Mouse (Mus musculus) liver, embryonic 13.5 days (tissue): ENCODE data around the gene Gm29427. TPM values are rescaled to one million over a fixed set of nuclear protein-coding genes. Genes with fewer than 3 reads are reported as not detected.

Experiments used
- ATAC-seq: fragments of 200-750 bp; cut with Nextera tagmentation; 2 replicates; pipeline ENCODE4 v1.8.0; 2017; ENCODE audit warnings: low read depth, mild to moderate bottlenecking, moderate number of reproducible peaks, moderate library complexity
- DNase-seq: peaks from one replicate; pipeline ENCODE4 v3.0.0; 2022
- H3K27ac ChIP-seq: fragments of 300-500 bp; sonication (generic); 2 replicates; pipeline ENCODE4 v1.5.1; 2015; ENCODE audit warnings: moderate library complexity, mild to moderate bottlenecking, inconsistent platforms
- H3K27me3 ChIP-seq: fragments of 300-500 bp; sonication (generic); 2 replicates; pipeline ENCODE4 v1.6.1; 2015; ENCODE audit warnings: mild to moderate bottlenecking, inconsistent platforms
- H3K36me3 ChIP-seq: fragments of 300-500 bp; sonication (generic); 2 replicates; pipeline ENCODE4 v1.6.1; 2015; ENCODE audit warnings: mild to moderate bottlenecking, inconsistent platforms
- H3K4me1 ChIP-seq: fragments of 300-500 bp; sonication (generic); replicated peaks from 2 replicates; pipeline ENCODE4 v1.6.1; 2015; ENCODE audit warnings: inconsistent platforms
- H3K4me2 ChIP-seq: fragments of 300-500 bp; sonication (generic); 2 replicates; pipeline ENCODE4 v1.6.1; 2015; ENCODE audit warnings: inconsistent platforms, mild to moderate bottlenecking, moderate library complexity
- H3K4me3 ChIP-seq: fragments of 300-500 bp; sonication (generic); replicated peaks from 2 replicates; pipeline ENCODE4 v1.5.1; 2015; ENCODE audit warnings: mild to moderate bottlenecking, inconsistent platforms
- H3K9ac ChIP-seq: fragments of 300-500 bp; sonication (generic); 2 replicates; pipeline ENCODE4 v1.6.1; 2015; ENCODE audit warnings: mild to moderate bottlenecking, inconsistent platforms
- H3K9me3 ChIP-seq: fragments of 300-500 bp; sonication (generic); replicated peaks from 2 replicates; pipeline ENCODE4 v1.6.1; 2016; ENCODE audit warnings: inconsistent platforms
- WGBS: fragments of 180-500 bp; shearing (Covaris S2); methylation state at CpG from one replicate; pipeline ENCODE4 v1.1.7; 2015; ENCODE audit not compliant: insufficient replicate concordance; 5-methylcytosine and 5-hydroxymethylcytosine counted together
- polyA plus RNA-seq: library from polyadenylated mRNA; unstranded; fragments of >200 nt; fragmentation: Nextera tagmentation; extraction: Ambion mirVana; gene quantifications from 2 replicates; pipeline ENCODE4 v1.2.1, GENCODE M21; 2015

The Gm29427 gene
- polyA plus RNA-seq, 1 experiment from 2014 or later: not detected

DNA sequence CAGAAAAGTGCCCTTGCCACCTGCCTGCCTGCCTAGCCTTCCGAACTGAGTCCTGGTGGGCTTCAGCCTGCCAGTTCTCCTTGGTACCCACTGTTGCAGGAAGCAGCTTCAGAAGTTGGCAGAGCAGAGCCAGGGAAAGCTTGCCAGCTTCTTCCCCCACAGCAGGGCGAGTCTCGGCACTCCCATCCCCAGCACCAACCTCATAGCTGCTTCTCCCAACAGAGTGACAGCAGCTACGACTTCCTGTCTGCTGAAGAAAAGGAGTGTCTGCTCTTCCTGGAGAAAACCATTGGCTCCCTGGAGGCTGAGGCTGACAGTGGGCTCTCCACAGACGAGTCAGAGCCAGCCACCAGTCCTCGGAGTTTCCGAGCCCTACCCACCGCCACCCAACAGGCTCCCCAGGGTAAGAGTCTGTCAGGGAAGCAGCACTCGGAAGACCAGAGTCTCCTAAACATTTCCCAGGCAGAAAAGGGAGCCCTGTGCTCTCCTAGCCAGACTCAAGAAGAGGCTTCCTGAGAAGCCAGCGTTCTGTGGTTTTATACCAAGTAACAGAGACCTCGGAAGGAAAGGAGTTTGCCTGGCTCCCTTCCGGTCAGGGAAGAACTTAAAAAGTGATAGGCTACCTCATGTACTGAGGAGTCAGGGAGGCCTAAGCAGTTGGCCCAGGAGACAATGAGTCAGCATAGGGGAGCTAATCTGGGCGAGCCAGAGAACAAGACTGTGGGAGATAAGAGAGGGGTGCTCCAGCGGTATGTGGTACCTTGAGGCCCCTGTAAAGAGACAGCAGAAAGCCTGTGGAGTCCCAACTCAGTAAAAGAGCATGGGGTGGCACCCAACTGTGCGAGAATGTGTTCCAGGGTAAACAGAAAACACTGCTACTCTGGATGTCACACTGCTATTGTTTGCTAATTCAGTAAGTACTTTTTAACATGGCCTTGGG is 25.5 kb upstream of the Gm29427 start:
- peak; percentile 92 for DNase-seq
- Histone ChIP-seq H3K9ac (peak overlapping the region; percentile 87), H3K27me3 (no peaks in the 10 kb centered on the region), H3K4me1 (peaks cover 97% of the 10 kb centered on the region), H3K9me3 (no peaks in the 10 kb centered on the region), H3K4me3 (peak overlapping the region; percentile 61), H3K27ac (peak overlapping the region; percentile 98), H3K4me2 (peak overlapping the region; percentile 80), H3K36me3 (peaks cover 21% of the 10 kb centered on the region)
- peak; percentile 94 for ATAC-seq
- WGBS: 11% methylated on average over 15 of the region's 15 CpGs

DNA sequence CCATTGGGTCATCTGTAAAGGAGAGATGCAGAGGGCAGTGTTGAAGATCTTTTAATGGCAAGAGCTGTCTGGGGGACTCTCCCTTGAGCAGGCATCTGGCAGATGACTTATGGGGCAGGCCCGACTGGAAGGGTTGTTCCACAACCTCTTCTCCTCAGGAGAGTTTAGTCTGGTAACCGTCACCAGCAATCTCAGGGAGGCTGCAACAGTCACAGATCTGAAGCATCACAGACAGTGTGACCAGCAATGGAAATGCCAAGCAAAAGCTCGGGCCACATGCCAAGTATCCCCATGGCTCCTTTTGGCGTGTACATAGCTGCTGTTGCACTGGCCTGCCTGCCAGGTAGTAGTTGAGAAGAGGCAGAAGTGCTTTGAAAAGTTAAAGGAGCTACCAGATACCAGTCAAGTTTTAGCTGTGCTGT is 24.6 kb upstream of the Gm29427 start:
- WGBS: 36% methylated on average over 4 of the region's 4 CpGs
- Histone ChIP-seq H3K9ac (peak overlapping the region; percentile 87), H3K9me3 (no peaks in the 10 kb centered on the region), H3K4me2 (peak overlapping the region; percentile 80), H3K27me3 (no peaks in the 10 kb centered on the region), H3K27ac (peak overlapping the region; percentile 98), H3K36me3 (peaks cover 21% of the 10 kb centered on the region), H3K4me1 (peaks cover 97% of the 10 kb centered on the region), H3K4me3 (peak overlapping the region; percentile 61)
- DNase-seq: no peak
- ATAC-seq: no peak

DNA sequence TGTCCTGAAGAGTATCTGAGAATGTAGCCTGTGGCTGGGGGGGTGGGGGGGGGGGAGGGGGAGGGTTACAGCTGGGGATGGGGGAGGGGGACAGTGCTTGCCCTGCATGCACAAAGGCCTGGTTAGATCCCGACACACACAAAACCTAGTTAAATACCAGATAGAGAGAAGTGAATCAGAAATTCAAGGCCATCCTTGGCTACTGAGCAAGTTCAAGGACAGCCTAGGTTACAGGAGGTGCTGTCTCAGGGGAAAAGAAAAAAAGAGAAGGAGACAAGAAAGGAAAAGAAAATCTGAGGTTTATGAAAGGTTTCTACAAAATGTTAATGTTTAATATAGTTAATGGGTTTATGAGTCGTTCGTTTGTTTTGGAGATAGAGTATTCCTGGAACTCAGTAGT is 24.0 kb upstream of the Gm29427 start:
- 16% methylated on average over 3 of the region's 3 CpGs for WGBS

GRCm38 (mm10) chr1:130738551-130739106 is 23.0 kb upstream of the Gm29427 start:
- Histone ChIP-seq H3K9ac (peak overlapping the region; percentile 87), H3K27me3 (no peaks in the 10 kb centered on the region), H3K36me3 (peaks cover 19% of the 10 kb centered on the region), H3K27ac (peak overlapping the region; percentile 98), H3K4me3 (peak overlapping the region; percentile 61), H3K9me3 (no peaks in the 10 kb centered on the region), H3K4me2 (peak overlapping the region; percentile 80), H3K4me1 (peaks cover 97% of the 10 kb centered on the region)
- ATAC-seq (no peak), DNase-seq (no peak)
- WGBS: 64% methylated on average over 3 of the region's 3 CpGs

More for the DNA sequence above, 24.0 kb upstream of the Gm29427 start:
- Histone ChIP-seq H3K9me3 (no peaks in the 10 kb centered on the region), H3K27ac (peak overlapping the region; percentile 98), H3K36me3 (peaks cover 21% of the 10 kb centered on the region), H3K27me3 (no peaks in the 10 kb centered on the region), H3K9ac (peak overlapping the region; percentile 87), H3K4me1 (peaks cover 97% of the 10 kb centered on the region), H3K4me2 (peak overlapping the region; percentile 80), H3K4me3 (peak overlapping the region; percentile 61)
- DNase-seq (no peak), ATAC-seq (no peak)

GRCm38 (mm10) chr1:130737916-130738315 is 22.3 kb upstream of the Gm29427 start:
- WGBS: 95% methylated on average over 7 of the region's 7 CpGs

DNA sequence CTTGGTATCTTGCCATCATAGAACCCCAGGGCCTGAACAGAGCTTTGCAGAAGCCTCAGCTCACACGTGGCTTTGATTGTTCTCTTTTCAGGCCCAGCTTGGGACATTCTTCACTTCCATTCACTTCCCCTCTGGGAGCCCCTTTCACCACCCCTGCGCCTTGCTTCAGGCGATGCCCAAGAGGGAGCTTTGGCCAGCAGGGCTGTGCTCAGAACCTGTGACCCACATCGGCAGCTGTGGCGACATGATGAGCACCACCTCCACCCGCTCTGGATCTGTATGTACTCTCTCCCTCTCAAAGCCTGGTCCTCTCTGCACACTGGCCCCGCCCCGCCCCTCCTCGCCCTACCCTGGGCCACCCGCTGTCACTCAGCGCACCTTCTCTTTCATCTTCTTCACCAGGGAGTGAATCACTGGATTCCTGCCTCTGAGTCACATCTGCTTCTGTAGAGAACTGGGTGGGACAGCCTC is 21.8 kb upstream of the Gm29427 start:
- 53% methylated on average over 11 of the region's 11 CpGs for WGBS

More at GRCm38 (mm10) chr1:130737916-130738315, 22.3 kb upstream of the Gm29427 start:
- ATAC-seq (no peak), DNase-seq (no peak)
- Histone ChIP-seq H3K27me3 (no peaks in the 10 kb centered on the region), H3K4me3 (no peak overlapping the region), H3K27ac (peak overlapping the region; percentile 98), H3K4me1 (peaks cover 97% of the 10 kb centered on the region), H3K4me2 (peak overlapping the region; percentile 80), H3K9ac (peak overlapping the region; percentile 87; the same call in 1 of the 2 replicates), H3K36me3 (peaks cover 12% of the 10 kb centered on the region), H3K9me3 (no peaks in the 10 kb centered on the region)

GRCm38 (mm10) chr1:130734852-130735251 is 19.3 kb upstream of the Gm29427 start:
- no peak for DNase-seq
- Histone ChIP-seq H3K4me2 (peak overlapping the region; percentile 78), H3K27ac (peak overlapping the region; percentile 90)

More for the DNA sequence above, 21.8 kb upstream of the Gm29427 start:
- Histone ChIP-seq H3K27me3 (no peaks in the 10 kb centered on the region), H3K27ac (peak overlapping the region; percentile 98), H3K4me3 (no peak overlapping the region), H3K9ac (peak overlapping the region; percentile 37; the same call in 1 of the 2 replicates), H3K9me3 (no peaks in the 10 kb centered on the region), H3K4me2 (peak overlapping the region; percentile 80), H3K4me1 (peaks cover 97% of the 10 kb centered on the region), H3K36me3 (peaks cover 7% of the 10 kb centered on the region)
- DNase-seq (no peak), ATAC-seq (no peak)

DNA sequence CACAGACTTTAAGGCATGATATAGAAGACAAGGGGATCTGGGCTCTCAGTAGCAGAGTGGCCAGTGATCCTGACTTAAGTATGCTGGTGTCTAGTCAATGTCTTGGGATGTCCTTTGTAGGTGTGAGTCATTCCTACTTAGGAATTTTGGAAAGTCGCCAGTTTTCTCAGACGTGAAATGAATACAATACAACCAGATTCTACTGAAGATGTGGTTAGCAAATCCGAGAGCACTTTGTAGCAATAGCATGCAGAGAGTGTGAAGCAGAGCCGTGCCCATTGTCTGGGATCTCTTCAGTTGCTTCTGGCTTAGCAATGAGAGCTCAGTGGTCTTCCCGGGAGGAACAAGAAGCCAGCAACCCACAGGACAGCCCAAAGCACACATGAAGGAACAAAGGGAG is 18.9 kb upstream of the Gm29427 start:
- Histone ChIP-seq H3K4me3 (peak overlapping the region; percentile 6; the same call in 1 of the 2 replicates), H3K36me3 (peaks cover 4% of the 10 kb centered on the region; the same call in 1 of the 2 replicates), H3K4me2 (peak overlapping the region; percentile 78), H3K9ac (peak overlapping the region; percentile 69; the same call in 1 of the 2 replicates), H3K9me3 (no peaks in the 10 kb centered on the region), H3K27me3 (no peaks in the 10 kb centered on the region), H3K27ac (peak overlapping the region; percentile 90), H3K4me1 (peaks cover 92% of the 10 kb centered on the region)
- DNase-seq (no peak), ATAC-seq (no peak)
- WGBS: 70% methylated on average over 5 of the region's 5 CpGs

More at GRCm38 (mm10) chr1:130734852-130735251, 19.3 kb upstream of the Gm29427 start:
- Histone ChIP-seq H3K36me3 (peaks cover 4% of the 10 kb centered on the region; the same call in 1 of the 2 replicates), H3K4me3 (peak overlapping the region; percentile 6; the same call in 1 of the 2 replicates), H3K9ac (peak overlapping the region; percentile 42; the same call in 1 of the 2 replicates), H3K27me3 (no peaks in the 10 kb centered on the region), H3K4me1 (peaks cover 94% of the 10 kb centered on the region), H3K9me3 (no peaks in the 10 kb centered on the region)
- 84% methylated on average over 8 of the region's 8 CpGs for WGBS
- no peak for ATAC-seq

DNA sequence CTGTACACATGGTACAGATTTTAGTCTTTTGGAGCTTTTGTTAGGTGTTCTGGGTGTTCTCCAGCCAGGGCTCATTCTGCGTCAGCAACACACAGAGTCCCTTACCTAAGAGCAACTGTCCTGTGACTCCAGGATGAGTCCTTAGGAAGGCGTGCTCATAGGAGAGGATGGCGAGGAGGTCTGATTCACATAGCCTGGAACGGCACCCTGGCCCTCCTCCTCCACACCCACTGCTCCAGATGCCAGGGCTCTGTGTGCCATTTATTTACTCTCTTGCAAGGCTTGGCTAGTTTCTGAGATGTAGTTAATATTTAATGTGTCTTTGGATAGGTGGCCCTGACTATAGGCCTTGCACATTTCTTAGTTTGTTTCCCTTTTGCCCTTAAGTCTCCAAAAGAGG is 18.1 kb upstream of the Gm29427 start:
- DNase-seq: no peak
- Histone ChIP-seq H3K4me3 (peak overlapping the region; percentile 63), H3K4me1 (peaks cover 88% of the 10 kb centered on the region), H3K9me3 (no peaks in the 10 kb centered on the region), H3K9ac (peak overlapping the region; percentile 69), H3K27me3 (no peaks in the 10 kb centered on the region), H3K36me3 (peaks cover 4% of the 10 kb centered on the region; the same call in 1 of the 2 replicates), H3K4me2 (peak overlapping the region; percentile 78), H3K27ac (peak overlapping the region; percentile 90)
- 73% methylated on average over 4 of the region's 4 CpGs for WGBS
- ATAC-seq: no peak

GRCm38 (mm10) chr1:130732706-130733658 is 17.4 kb upstream of the Gm29427 start:
- peak overlapping the region; percentile 90 for H3K27ac ChIP-seq
- ATAC-seq (peak; percentile 25; the same call in 1 of the 2 replicates), DNase-seq (no peak)
- peak overlapping the region; percentile 78 for H3K4me2 ChIP-seq
- 38% methylated on average over 13 of the region's 13 CpGs for WGBS
- peaks cover 84% of the 10 kb centered on the region for H3K4me1 ChIP-seq
- H3K36me3 ChIP-seq: peaks cover 4% of the 10 kb centered on the region; the same call in 1 of the 2 replicates
- no peaks in the 10 kb centered on the region for H3K9me3 ChIP-seq
- no peaks in the 10 kb centered on the region for H3K27me3 ChIP-seq
- H3K9ac ChIP-seq: peak overlapping the region; percentile 69
- peak overlapping the region; percentile 63 for H3K4me3 ChIP-seq
